Mouse (Mus musculus) neural tube, embryonic 11.5 days (tissue): ENCODE measurements at regions not wholly inside any gene's neighbourhood (a gene's known extent, or its start where the extent isn't known, plus 50 kb on each side); places are given as distances from the start of the nearest gene placed in this dataset.

Source experiments
- ATAC-seq: fragments of 200-750 bp; cut with Nextera tagmentation; 2 replicates; pipeline ENCODE4 v1.8.0; 2017; ENCODE audit warnings: moderate number of reproducible peaks, mild to moderate bottlenecking, moderate TSS enrichment, moderate library complexity; ENCODE audit not compliant: insufficient read depth, low FRiP score, low TSS enrichment
- DNase-seq: peaks from one replicate; pipeline ENCODE4 v3.0.0-alpha.2; 2015; ENCODE audit warnings: low spot score
- H3K27ac ChIP-seq: fragments of 300-500 bp; sonication (generic); 2 replicates; pipeline ENCODE4 v1.5.1; 2014; ENCODE audit warnings: low read depth, mild to moderate bottlenecking, low read length
- H3K27me3 ChIP-seq: fragments of 300-500 bp; sonication (generic); 2 replicates; pipeline ENCODE4 v1.6.1; 2014; ENCODE audit warnings: mild to moderate bottlenecking, low read length, mixed read lengths; ENCODE audit not compliant: control insufficient read depth, insufficient read depth
- H3K36me3 ChIP-seq: fragments of 300-500 bp; sonication (generic); 2 replicates; pipeline ENCODE4 v1.6.1; 2014; ENCODE audit warnings: mild to moderate bottlenecking, low read length, moderate library complexity, mixed read lengths; ENCODE audit not compliant: control insufficient read depth, insufficient read depth
- H3K4me1 ChIP-seq: fragments of 300-500 bp; sonication (generic); 2 replicates; pipeline ENCODE4 v1.6.1; 2014; ENCODE audit warnings: low read length, mixed read lengths; ENCODE audit not compliant: control insufficient read depth, insufficient read depth
- H3K4me2 ChIP-seq: fragments of 300-500 bp; sonication (generic); 2 replicates; pipeline ENCODE4 v1.6.1; 2014; ENCODE audit warnings: low read depth, mild to moderate bottlenecking, moderate library complexity
- H3K4me3 ChIP-seq: fragments of 300-500 bp; sonication (generic); 2 replicates; pipeline ENCODE4 v1.5.1; 2014; ENCODE audit warnings: low read depth, low read length
- H3K9ac ChIP-seq: fragments of 300-500 bp; sonication (generic); 2 replicates; pipeline ENCODE4 v1.6.1; 2014; ENCODE audit warnings: mild to moderate bottlenecking, low read length
- H3K9me3 ChIP-seq: fragments of 300-500 bp; sonication (generic); 2 replicates; pipeline ENCODE4 v1.6.1; 2016; ENCODE audit warnings: low read length; ENCODE audit not compliant: control insufficient read depth
- WGBS: fragments of 180-500 bp; shearing (Covaris S2); extraction: QIAGEN DNeasy Blood & Tissue Kit; methylation state at CpG from one replicate; pipeline ENCODE4 v1.1.7; 2014; 5-methylcytosine and 5-hydroxymethylcytosine counted together

- ATAC-seq (no peak), DNase-seq (peak; percentile 23)
- Histone ChIP-seq H3K36me3 (no peaks in the 10 kb centered on the region), H3K27me3 (no peaks in the 10 kb centered on the region), H3K4me2 (no peak overlapping the region), H3K9me3 (no peaks in the 10 kb centered on the region), H3K27ac (no peak overlapping the region), H3K4me3 (no peak overlapping the region), H3K9ac (no peak overlapping the region), H3K4me1 (no peaks in the 10 kb centered on the region)
- 69% methylated on average over 10 of the region's 10 CpGs for WGBS
Observed at GRCm38 (mm10) chr15:86751436-86752136, 537.3 kb downstream of the Tbc1d22a start.

- Histone ChIP-seq H3K4me1 (no peaks in the 10 kb centered on the region), H3K9ac (no peak overlapping the region), H3K4me3 (no peak overlapping the region), H3K27me3 (no peaks in the 10 kb centered on the region), H3K4me2 (no peak overlapping the region), H3K9me3 (no peaks in the 10 kb centered on the region), H3K27ac (no peak overlapping the region), H3K36me3 (no peaks in the 10 kb centered on the region)
- WGBS: 84% methylated on average over 10 of the region's 10 CpGs
- DNase-seq (no peak), ATAC-seq (no peak)
Observed at GRCm38 (mm10) chr15:86763581-86764375, 549.5 kb downstream of the Tbc1d22a start.

- Histone ChIP-seq H3K4me1 (no peaks in the 10 kb centered on the region), H3K9me3 (no peaks in the 10 kb centered on the region), H3K9ac (no peak overlapping the region), H3K27me3 (no peaks in the 10 kb centered on the region), H3K4me3 (no peak overlapping the region), H3K27ac (no peak overlapping the region), H3K36me3 (no peaks in the 10 kb centered on the region), H3K4me2 (no peak overlapping the region)
- 88% methylated on average over 2 of the region's 2 CpGs for WGBS
- no peak for ATAC-seq
- no peak for DNase-seq
Observed at GRCm38 (mm10) chr15:86767623-86768022, 553.4 kb downstream of the Tbc1d22a start.

- Histone ChIP-seq H3K4me3 (no peak overlapping the region), H3K27me3 (no peaks in the 10 kb centered on the region), H3K4me2 (no peak overlapping the region), H3K9me3 (no peaks in the 10 kb centered on the region), H3K36me3 (no peaks in the 10 kb centered on the region), H3K9ac (no peak overlapping the region), H3K27ac (no peak overlapping the region), H3K4me1 (no peaks in the 10 kb centered on the region)
- 82% methylated on average over 7 of the region's 7 CpGs for WGBS
- ATAC-seq: no peak
- no peak for DNase-seq
Observed at GRCm38 (mm10) chr15:86773041-86773440, 558.8 kb downstream of the Tbc1d22a start.

- Histone ChIP-seq H3K4me2 (no peak overlapping the region), H3K9me3 (no peaks in the 10 kb centered on the region), H3K4me3 (no peak overlapping the region), H3K36me3 (no peaks in the 10 kb centered on the region), H3K27me3 (no peaks in the 10 kb centered on the region), H3K9ac (no peak overlapping the region), H3K27ac (no peak overlapping the region), H3K4me1 (no peaks in the 10 kb centered on the region)
- no peak for DNase-seq
- ATAC-seq: no peak
- WGBS: 77% methylated on average over 11 of the region's 11 CpGs
Observed at GRCm38 (mm10) chr15:86777998-86778397, 563.7 kb downstream of the Tbc1d22a start.

GRCm38 (mm10) chr15:86781160-86781559 is 566.9 kb downstream of the Tbc1d22a start:
- H3K4me3 ChIP-seq: no peak overlapping the region
- H3K4me2 ChIP-seq: no peak overlapping the region
- no peaks in the 10 kb centered on the region for H3K9me3 ChIP-seq
- DNase-seq (no peak), ATAC-seq (no peak)
- no peaks in the 10 kb centered on the region for H3K36me3 ChIP-seq
- 94% methylated on average over 11 of the region's 11 CpGs for WGBS
- H3K9ac ChIP-seq: no peak overlapping the region
- no peak overlapping the region for H3K27ac ChIP-seq
- no peaks in the 10 kb centered on the region for H3K4me1 ChIP-seq
- no peaks in the 10 kb centered on the region for H3K27me3 ChIP-seq

GRCm38 (mm10) chr15:86794716-86795115 is 580.5 kb downstream of the Tbc1d22a start:
- Histone ChIP-seq H3K4me2 (no peak overlapping the region), H3K27me3 (no peaks in the 10 kb centered on the region), H3K36me3 (no peaks in the 10 kb centered on the region), H3K9me3 (no peaks in the 10 kb centered on the region), H3K4me3 (no peak overlapping the region), H3K9ac (no peak overlapping the region), H3K4me1 (no peaks in the 10 kb centered on the region), H3K27ac (no peak overlapping the region)
- DNase-seq: no peak
- WGBS: 81% methylated on average over 3 of the region's 3 CpGs
- no peak for ATAC-seq

- 70% methylated on average over 9 of the region's 9 CpGs for WGBS
- H3K4me3 ChIP-seq: no peak overlapping the region
- no peak overlapping the region for H3K9ac ChIP-seq
- no peaks in the 10 kb centered on the region for H3K27me3 ChIP-seq
- H3K27ac ChIP-seq: no peak overlapping the region
- no peaks in the 10 kb centered on the region for H3K9me3 ChIP-seq
- ATAC-seq: no peak
- DNase-seq: no peak
- no peaks in the 10 kb centered on the region for H3K4me1 ChIP-seq
- no peak overlapping the region for H3K4me2 ChIP-seq
- no peaks in the 10 kb centered on the region for H3K36me3 ChIP-seq
Observed at GRCm38 (mm10) chr15:86798474-86799178, 584.4 kb downstream of the Tbc1d22a start.
